Mouse (Mus musculus): Measurements from ENCODE around the gene Cdon. TPM values are rescaled to one million over a fixed set of nuclear protein-coding genes. Genes with fewer than 3 reads are reported as not detected.

Cdon gene
- polyA plus RNA-seq, 1 experiment from 2014 or later = 0.51 TPM

- no peak for ATAC-seq (ENCODE audit: insufficient read depth)
- no peaks in the 10 kb centered on the region for H3K9me3 ChIP-seq (replicated peaks)
- H3K36me3 ChIP-seq (replicated peaks) = no peaks in the 10 kb centered on the region
- 0 out of 2 replicates have a peak, but pooled peaks cover 4% of the 10 kb centered on the region for H3K4me1 ChIP-seq (replicated peaks)
- H3K4me2 ChIP-seq = no peak overlapping the region
- 63% methylated on average over 5 of the region's 5 CpGs for WGBS (ENCODE audit: insufficient replicate concordance)
- no peak overlapping the region for H3K9ac ChIP-seq
- H3K4me3 ChIP-seq (replicated peaks) = no peak overlapping the region
- H3K27ac ChIP-seq (replicated peaks) = no peak overlapping the region
- no peaks in the 10 kb centered on the region for H3K27me3 ChIP-seq
These were observed 102.6 kb downstream of the Cdon start for GRCm38 (mm10) chr9:35523541-35523940.

GRCm38 (mm10) chr9:35523941-35524411 is 103.0 kb downstream of the Cdon start:
- no peaks in the 10 kb centered on the region for H3K9me3 ChIP-seq (replicated peaks)
- no peak overlapping the region for H3K27ac ChIP-seq (replicated peaks)
- no peaks in the 10 kb centered on the region for H3K36me3 ChIP-seq (replicated peaks)
- H3K4me3 ChIP-seq (replicated peaks) = no peak overlapping the region
- 0 out of 2 replicates have a peak, but pooled peaks cover 4% of the 10 kb centered on the region for H3K4me1 ChIP-seq (replicated peaks)
- no peak for ATAC-seq (ENCODE audit: insufficient read depth)
- WGBS (ENCODE audit: insufficient replicate concordance) = 18% methylated on average over 7 of the region's 7 CpGs
- H3K9ac ChIP-seq = no peak overlapping the region
- H3K27me3 ChIP-seq = no peaks in the 10 kb centered on the region
- H3K4me2 ChIP-seq = no peak overlapping the region

- Histone ChIP-seq H3K9me3 (replicated peaks) (no peaks in the 10 kb centered on the region), H3K36me3 (replicated peaks) (no peaks in the 10 kb centered on the region), H3K9ac (no peak overlapping the region), H3K4me3 (replicated peaks) (no peak overlapping the region), H3K27ac (replicated peaks) (no peak overlapping the region), H3K4me1 (replicated peaks) (no peaks in the 10 kb centered on the region), H3K4me2 (no peak overlapping the region), H3K27me3 (no peaks in the 10 kb centered on the region)
- no peak for ATAC-seq (ENCODE audit: insufficient read depth)
- 40% methylated on average over 3 of the region's 3 CpGs for WGBS (ENCODE audit: insufficient replicate concordance)
These were observed 108.2 kb downstream of the Cdon start for GRCm38 (mm10) chr9:35529141-35529540.

- no peak for ATAC-seq (ENCODE audit: insufficient read depth)
- Histone ChIP-seq H3K4me1 (replicated peaks) (no peaks in the 10 kb centered on the region), H3K4me2 (no peak overlapping the region), H3K36me3 (replicated peaks) (no peaks in the 10 kb centered on the region), H3K9me3 (replicated peaks) (no peaks in the 10 kb centered on the region), H3K27me3 (no peaks in the 10 kb centered on the region), H3K4me3 (replicated peaks) (no peak overlapping the region), H3K9ac (no peak overlapping the region), H3K27ac (replicated peaks) (no peak overlapping the region)
- WGBS (ENCODE audit: insufficient replicate concordance) = 40% methylated on average over 1 of the region's 1 CpGs
These were observed 108.9 kb downstream of the Cdon start for GRCm38 (mm10) chr9:35529796-35530195.

GRCm38 (mm10) chr9:35533266-35533665 is 112.3 kb downstream of the Cdon start:
- Histone ChIP-seq H3K27ac (replicated peaks) (no peak overlapping the region), H3K9ac (no peak overlapping the region), H3K9me3 (replicated peaks) (no peaks in the 10 kb centered on the region), H3K4me1 (replicated peaks) (peaks cover 3% of the 10 kb centered on the region; the same call in 1 of the 2 replicates), H3K4me2 (no peak overlapping the region), H3K27me3 (no peaks in the 10 kb centered on the region), H3K36me3 (replicated peaks) (no peaks in the 10 kb centered on the region), H3K4me3 (replicated peaks) (no peak overlapping the region)
- no peak for ATAC-seq (ENCODE audit: insufficient read depth)
- WGBS (ENCODE audit: insufficient replicate concordance) = 61% methylated on average over 9 of the region's 9 CpGs

GRCm38 (mm10) chr9:35535110-35535509 is 114.2 kb downstream of the Cdon start:
- peaks cover 3% of the 10 kb centered on the region; the same call in 1 of the 2 replicates for H3K4me1 ChIP-seq (replicated peaks)
- 6% methylated on average over 2 of the region's 2 CpGs for WGBS (ENCODE audit: insufficient replicate concordance)
- no peak overlapping the region for H3K9ac ChIP-seq
- no peaks in the 10 kb centered on the region for H3K27me3 ChIP-seq
- no peak for ATAC-seq (ENCODE audit: insufficient read depth)
- no peak overlapping the region for H3K4me2 ChIP-seq
- no peak overlapping the region for H3K27ac ChIP-seq (replicated peaks)
- no peaks in the 10 kb centered on the region for H3K36me3 ChIP-seq (replicated peaks)
- no peak overlapping the region for H3K4me3 ChIP-seq (replicated peaks)
- H3K9me3 ChIP-seq (replicated peaks) = no peaks in the 10 kb centered on the region

- Histone ChIP-seq H3K9ac (no peak overlapping the region), H3K4me2 (no peak overlapping the region), H3K27ac (replicated peaks) (no peak overlapping the region), H3K4me1 (replicated peaks) (peaks cover 3% of the 10 kb centered on the region; the same call in 1 of the 2 replicates), H3K4me3 (replicated peaks) (no peak overlapping the region), H3K27me3 (no peaks in the 10 kb centered on the region), H3K36me3 (replicated peaks) (no peaks in the 10 kb centered on the region), H3K9me3 (replicated peaks) (no peaks in the 10 kb centered on the region)
- WGBS (ENCODE audit: insufficient replicate concordance) = 35% methylated on average over 4 of the region's 4 CpGs
- no peak for ATAC-seq (ENCODE audit: insufficient read depth)
These were observed 114.9 kb downstream of the Cdon start for GRCm38 (mm10) chr9:35535876-35536275.

- Histone ChIP-seq H3K4me3 (replicated peaks) (no peak overlapping the region), H3K4me1 (replicated peaks) (peaks cover 3% of the 10 kb centered on the region; the same call in 1 of the 2 replicates), H3K4me2 (no peak overlapping the region), H3K27ac (replicated peaks) (no peak overlapping the region), H3K9me3 (replicated peaks) (no peaks in the 10 kb centered on the region), H3K27me3 (no peaks in the 10 kb centered on the region), H3K9ac (no peak overlapping the region), H3K36me3 (replicated peaks) (no peaks in the 10 kb centered on the region)
- 68% methylated on average over 13 of the region's 13 CpGs for WGBS (ENCODE audit: insufficient replicate concordance)
- ATAC-seq (ENCODE audit: insufficient read depth) = no peak
These were observed 118.2 kb downstream of the Cdon start for GRCm38 (mm10) chr9:35539001-35539750.

GRCm38 (mm10) chr9:35541024-35541423 is 120.1 kb downstream of the Cdon start:
- no peak for ATAC-seq (ENCODE audit: insufficient read depth)
- Histone ChIP-seq H3K4me1 (replicated peaks) (no peaks in the 10 kb centered on the region), H3K4me2 (no peak overlapping the region), H3K9me3 (replicated peaks) (no peaks in the 10 kb centered on the region), H3K36me3 (replicated peaks) (no peaks in the 10 kb centered on the region), H3K9ac (no peak overlapping the region), H3K27ac (replicated peaks) (no peak overlapping the region), H3K27me3 (no peaks in the 10 kb centered on the region), H3K4me3 (replicated peaks) (no peak overlapping the region)
- 62% methylated on average over 5 of the region's 5 CpGs for WGBS (ENCODE audit: insufficient replicate concordance)

- Histone ChIP-seq H3K4me3 (replicated peaks) (no peak overlapping the region), H3K9ac (no peak overlapping the region), H3K9me3 (replicated peaks) (no peaks in the 10 kb centered on the region), H3K4me1 (replicated peaks) (no peaks in the 10 kb centered on the region), H3K27ac (replicated peaks) (no peak overlapping the region), H3K36me3 (replicated peaks) (no peaks in the 10 kb centered on the region), H3K27me3 (no peaks in the 10 kb centered on the region), H3K4me2 (no peak overlapping the region)
- WGBS (ENCODE audit: insufficient replicate concordance) = 9% methylated on average over 6 of the region's 6 CpGs
- 0 out of 2 replicates have a peak, but pooled peaks have one; percentile 40 for ATAC-seq (ENCODE audit: insufficient read depth)
These were observed 120.6 kb downstream of the Cdon start for GRCm38 (mm10) chr9:35541488-35541887.

GRCm38 (mm10) chr9:35541941-35542340 is 121.0 kb downstream of the Cdon start:
- H3K4me2 ChIP-seq = no peak overlapping the region
- no peak for ATAC-seq (ENCODE audit: insufficient read depth)
- no peaks in the 10 kb centered on the region for H3K36me3 ChIP-seq (replicated peaks)
- H3K9me3 ChIP-seq (replicated peaks) = no peaks in the 10 kb centered on the region
- H3K27me3 ChIP-seq = no peaks in the 10 kb centered on the region
- no peaks in the 10 kb centered on the region for H3K4me1 ChIP-seq (replicated peaks)
- WGBS (ENCODE audit: insufficient replicate concordance) = 51% methylated on average over 6 of the region's 6 CpGs
- no peak overlapping the region for H3K27ac ChIP-seq (replicated peaks)
- H3K4me3 ChIP-seq (replicated peaks) = no peak overlapping the region
- H3K9ac ChIP-seq = no peak overlapping the region

All from liver, embryonic 15.5 days (tissue).